Mouse (Mus musculus): ENCODE results near the gene Mrps17. TPM values are rescaled to one million over a fixed set of nuclear protein-coding genes. Genes with fewer than 3 reads are reported as not detected.

The Mrps17 gene
- polyA plus RNA-seq, 1 experiment = 95.0 TPM

Other genes starting within 250 kb of the Mrps17 start
- gene Sfswap, start 214.3 kb upstream of the Mrps17 start, polyA plus RNA-seq (2012; ENCODE audit: insufficient read depth, insufficient read length, missing spikeins) = 17.6 and 23.7 TPM in 2 replicates
- 0.36 and 0.58 TPM in 2 replicates for gene Mmp17, start 131.3 kb upstream of the Mrps17 start, polyA plus RNA-seq (2012; ENCODE audit: insufficient read depth, insufficient read length, missing spikeins)
- 1.4 and 2.0 TPM in 2 replicates for gene Zfp11, start 45.4 kb upstream of the Mrps17 start, polyA plus RNA-seq (2012; ENCODE audit: insufficient read depth, insufficient read length, missing spikeins)
- gene Sept14, start 7.0 kb upstream of the Mrps17 start, polyA plus RNA-seq (2012; ENCODE audit: insufficient read depth, insufficient read length, missing spikeins) = not detected in 2 replicates
- gene Nipsnap2, start 9.6 kb downstream of the Mrps17 start, polyA plus RNA-seq (2012; ENCODE audit: insufficient read depth, insufficient read length, missing spikeins) = 152 and 165 TPM in 2 replicates
- 46.7 and 56.8 TPM in 2 replicates for gene Psph, start 72.0 kb downstream of the Mrps17 start, polyA plus RNA-seq (2012; ENCODE audit: insufficient read depth, insufficient read length, missing spikeins)
- gene Sumf2, start 131.5 kb downstream of the Mrps17 start, polyA plus RNA-seq (2012; ENCODE audit: insufficient read depth, insufficient read length, missing spikeins) = 12.2 and 15.9 TPM in 2 replicates
- 1,785 and 1,958 TPM in 2 replicates for gene Chchd2, start 172.0 kb downstream of the Mrps17 start, polyA plus RNA-seq (2012; ENCODE audit: insufficient read depth, insufficient read length, missing spikeins)
- 0.83 and 1.9 TPM in 2 replicates for gene Zbed5, start 180.2 kb downstream of the Mrps17 start, polyA plus RNA-seq (2012; ENCODE audit: insufficient read depth, insufficient read length, missing spikeins)
- 2.3 and 9.8 TPM in 2 replicates for gene Phkg1, start 183.1 kb downstream of the Mrps17 start, polyA plus RNA-seq (2012; ENCODE audit: insufficient read depth, insufficient read length, missing spikeins)
- 4.1 and 6.2 TPM in 2 replicates for gene Nupr1l, start 193.0 kb downstream of the Mrps17 start, polyA plus RNA-seq (2012; ENCODE audit: insufficient read depth, insufficient read length, missing spikeins)
- gene Vkorc1l1, start 226.5 kb downstream of the Mrps17 start, polyA plus RNA-seq (2012; ENCODE audit: insufficient read depth, insufficient read length, missing spikeins) = 31.1 and 41.5 TPM in 2 replicates